Mouse (Mus musculus) erythroblast, embryonic 14.5 days (primary cell): Measurements from ENCODE around the gene St6galnac1. TPM values are rescaled to one million over a fixed set of nuclear protein-coding genes. Genes with fewer than 3 reads are reported as not detected.
"Not testable (repeated sequence)": the region's sequence is repeated elsewhere in the genome, so short reads cannot be mapped to it uniquely, and the experiment has no call there.

Experiments
- H3K27me3 ChIP-seq: 2 replicates; pipeline ENCODE4 v1.6.1; 2012; ENCODE audit warnings: inconsistent platforms; ENCODE audit not compliant: control insufficient read depth
- H3K36me3 ChIP-seq: 2 replicates; pipeline ENCODE4 v1.6.1; 2012; ENCODE audit warnings: mild to moderate bottlenecking, inconsistent platforms; ENCODE audit not compliant: control insufficient read depth
- H3K4me1 ChIP-seq: 2 replicates; pipeline ENCODE4 v1.6.1; 2012; ENCODE audit warnings: inconsistent platforms; ENCODE audit not compliant: control insufficient read depth
- H3K4me3 ChIP-seq: replicated peaks from 2 replicates; pipeline ENCODE3; 2012; ENCODE audit warnings: moderate library complexity, mild to moderate bottlenecking, inconsistent platforms
- H3K9me3 ChIP-seq: 2 replicates; pipeline ENCODE4 v1.6.1; 2012; ENCODE audit warnings: low read length, inconsistent platforms, mixed read lengths; ENCODE audit not compliant: control insufficient read depth
- GATA1 ChIP-seq: IDR thresholded peaks from 2 replicates; pipeline ENCODE4 v1.6.1; 2012; ENCODE audit warnings: low read length, inconsistent platforms, mixed read lengths
- TAL1 ChIP-seq: IDR thresholded peaks from 3 replicates; pipeline ENCODE4 v1.6.1; 2012; ENCODE audit warnings: low read length, inconsistent platforms, mixed read lengths
- polyA plus RNA-seq: library from polyadenylated mRNA; stranded (reverse); fragments of >175 nt; gene quantifications from 2 replicates; pipeline ENCODE4 v1.2.3, GENCODE M21; 2012

Gene St6galnac1
- polyA plus RNA-seq, 1 experiment: not detected

GRCm38 (mm10) chr11:116738411-116738810, 36.9 kb downstream of the St6galnac1 start:
- TF ChIP-seq GATA1 (no peak), TAL1 (no peak)
- Histone ChIP-seq H3K4me3 (no peak overlapping the region), H3K36me3 (no peaks in the 10 kb centered on the region), H3K9me3 (no peaks in the 10 kb centered on the region), H3K27me3 (no peaks in the 10 kb centered on the region), H3K4me1 (no peaks in the 10 kb centered on the region)

GRCm38 (mm10) chr11:116732536-116732935, 42.8 kb downstream of the St6galnac1 start:
- H3K4me1 ChIP-seq: no peaks in the 10 kb centered on the region
- TF ChIP-seq GATA1 (no peak), TAL1 (no peak)
- no peaks in the 10 kb centered on the region for H3K9me3 ChIP-seq
- no peaks in the 10 kb centered on the region for H3K36me3 ChIP-seq
- H3K27me3 ChIP-seq: no peaks in the 10 kb centered on the region
- no peak overlapping the region for H3K4me3 ChIP-seq

GRCm38 (mm10) chr11:116731060-116731580, 44.2 kb downstream of the St6galnac1 start:
- H3K4me3 ChIP-seq, H3K4me1 ChIP-seq, H3K36me3 ChIP-seq, H3K9me3 ChIP-seq, H3K27me3 ChIP-seq: not testable (repeated sequence)

- H3K4me3 ChIP-seq: no peak overlapping the region
- H3K4me1 ChIP-seq: no peaks in the 10 kb centered on the region; the same call in 1 of the 2 replicates
- TF ChIP-seq GATA1: no peak
- TF ChIP-seq TAL1: no peak
- peaks cover 3% of the 10 kb centered on the region for H3K27me3 ChIP-seq
- no peaks in the 10 kb centered on the region for H3K36me3 ChIP-seq
- H3K9me3 ChIP-seq: no peaks in the 10 kb centered on the region
Observed at GRCm38 (mm10) chr11:116729276-116730008, 45.9 kb downstream of the St6galnac1 start.

DNA sequence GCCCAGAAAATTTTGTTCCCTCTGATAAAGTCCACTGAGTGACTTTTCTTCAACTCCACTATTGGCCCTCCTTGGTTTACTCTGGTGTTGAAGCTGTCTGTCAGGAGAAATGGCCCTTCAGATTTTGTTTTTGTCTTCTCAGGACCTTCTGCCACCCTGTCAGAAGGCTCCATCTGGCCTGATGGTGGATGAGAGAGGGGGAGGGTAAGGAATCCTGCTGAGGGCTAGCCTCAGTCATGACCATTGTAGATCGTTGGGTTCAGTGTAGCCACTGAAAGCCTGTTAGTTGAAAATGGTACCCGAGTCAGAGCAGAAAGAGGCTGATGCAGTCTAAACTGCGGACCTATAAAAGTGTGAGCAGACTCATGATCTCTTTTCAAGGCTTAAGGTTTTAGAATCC, 49.2 kb downstream of the St6galnac1 start:
- peaks cover 7% of the 10 kb centered on the region for H3K27me3 ChIP-seq

DNA sequence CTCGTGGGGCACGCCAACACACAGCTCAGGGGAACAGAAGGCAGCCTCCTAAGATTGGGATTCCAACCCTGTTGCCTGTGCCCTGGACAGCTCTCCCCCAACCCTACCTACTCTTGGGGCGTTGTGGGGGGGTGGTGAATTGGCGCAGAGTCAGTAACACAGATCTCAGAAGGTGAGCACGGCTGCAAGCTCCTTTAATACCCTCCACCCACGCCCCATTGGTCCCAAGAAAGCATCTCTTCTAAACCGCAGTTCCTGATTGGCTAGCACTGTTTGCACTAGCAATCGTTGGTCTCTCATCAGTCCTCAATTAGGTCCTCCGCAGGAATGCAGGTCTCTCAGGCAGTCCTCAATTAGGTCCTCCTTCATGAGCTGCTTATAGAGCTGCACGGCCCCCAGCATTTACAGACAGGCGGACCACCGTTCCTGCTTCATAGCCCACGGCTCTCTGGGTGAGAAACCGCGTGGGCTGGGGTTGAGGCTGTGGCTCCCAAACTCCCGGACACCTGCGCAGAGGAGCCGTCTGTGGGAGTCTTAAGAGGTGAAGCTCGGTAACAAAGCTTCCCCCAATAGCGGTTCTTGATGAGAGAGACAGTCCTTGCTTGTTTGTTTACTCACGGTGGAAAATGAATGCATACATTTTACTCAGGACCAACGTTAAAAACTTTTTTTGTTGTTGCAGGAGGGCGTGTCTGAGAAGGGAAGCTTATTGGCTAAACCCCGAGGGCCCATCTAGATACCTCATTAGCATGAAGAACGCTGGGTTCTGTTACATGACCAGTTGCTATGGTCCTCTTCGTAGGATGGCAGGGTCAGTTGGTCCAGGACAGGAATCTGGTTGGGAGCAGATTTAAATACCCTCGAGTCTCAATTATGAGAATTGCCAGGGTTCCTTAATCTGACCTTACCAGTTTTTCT, 50.0 kb downstream of the St6galnac1 start:
- Histone ChIP-seq H3K27me3 (peaks cover 7% of the 10 kb centered on the region), H3K36me3 (no peaks in the 10 kb centered on the region), H3K4me3 (peak overlapping the region; percentile 30), H3K9me3 (no peaks in the 10 kb centered on the region), H3K4me1 (no peaks in the 10 kb centered on the region; the same call in 1 of the 2 replicates)
- no peak for TF ChIP-seq GATA1
- TF ChIP-seq TAL1: no peak

More for the DNA sequence above, 49.2 kb downstream of the St6galnac1 start:
- Histone ChIP-seq H3K4me3 (no peak overlapping the region), H3K9me3 (no peaks in the 10 kb centered on the region), H3K36me3 (no peaks in the 10 kb centered on the region), H3K4me1 (no peaks in the 10 kb centered on the region; the same call in 1 of the 2 replicates)
- TF ChIP-seq TAL1 (no peak), GATA1 (no peak)

GRCm38 (mm10) chr11:116723064-116723463, 52.2 kb downstream of the St6galnac1 start:
- Histone ChIP-seq H3K36me3 (no peaks in the 10 kb centered on the region), H3K4me1 (no peaks in the 10 kb centered on the region; the same call in 1 of the 2 replicates), H3K27me3 (peaks cover 7% of the 10 kb centered on the region), H3K9me3 (no peaks in the 10 kb centered on the region), H3K4me3 (no peak overlapping the region)
- TF ChIP-seq GATA1 (no peak), TAL1 (no peak)

DNA sequence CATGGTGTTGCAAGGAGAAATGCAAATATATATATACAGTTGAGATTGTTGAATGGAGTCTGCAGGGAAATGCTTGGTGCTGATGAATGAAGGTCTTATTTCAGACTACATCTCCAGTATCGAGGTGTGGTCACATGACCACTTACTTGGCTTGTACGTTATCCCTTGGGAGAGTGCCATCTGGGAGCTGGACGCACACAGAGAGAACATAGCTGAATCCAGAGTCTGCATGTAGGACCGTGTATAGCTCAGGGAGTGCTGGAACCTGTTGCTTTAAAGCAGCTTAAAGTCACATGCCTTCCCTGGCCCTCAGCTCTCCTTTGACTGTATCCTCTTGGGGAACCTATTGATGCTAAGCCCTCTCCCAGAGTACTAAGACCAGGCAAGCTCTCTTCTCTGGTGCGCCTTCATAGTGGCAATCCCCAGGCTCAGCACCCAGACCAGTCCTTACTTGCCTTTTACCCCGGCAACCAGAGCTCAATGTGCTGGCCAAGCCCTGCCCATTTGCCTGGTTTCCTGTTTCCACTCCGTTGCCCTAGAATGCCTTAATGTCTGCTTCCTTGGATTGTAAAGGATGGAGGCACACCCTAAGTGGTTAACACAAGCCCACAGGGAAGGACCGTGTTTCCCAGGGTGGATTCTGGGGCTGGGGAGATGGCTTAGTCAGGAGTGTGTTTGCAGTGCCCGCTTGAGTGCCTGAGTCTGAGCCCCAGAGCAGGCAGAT, 53.6 kb downstream of the St6galnac1 start:
- Histone ChIP-seq H3K27me3 (peaks cover 7% of the 10 kb centered on the region), H3K4me1 (no peaks in the 10 kb centered on the region; the same call in 1 of the 2 replicates), H3K4me3 (no peak overlapping the region), H3K36me3 (no peaks in the 10 kb centered on the region), H3K9me3 (peaks cover 3% of the 10 kb centered on the region; the same call in 1 of the 2 replicates)
- no peak for TF ChIP-seq TAL1
- no peak for TF ChIP-seq GATA1
